Mouse (Mus musculus): Measurements from ENCODE around the gene Zfp433. TPM values are rescaled to one million over a fixed set of nuclear protein-coding genes. Genes with fewer than 3 reads are reported as not detected.
"Not testable (repeated sequence)": the region's sequence is repeated elsewhere in the genome, so short reads cannot be mapped to it uniquely, and the experiment has no call there.

The Zfp433 gene
- total RNA-seq (2021) = 10 to 100 TPM in 1 of 2 experiments, 1 to 10 TPM in 1; 8.7 to 10.5 TPM
- long read RNA-seq, experiment 1, partial matches to known transcripts = 0 of 2 reads
- long read RNA-seq, experiment 1, other reads (novel, unspliced or antisense) = 0 of 2 reads
- long read RNA-seq, experiment 2, partial matches to known transcripts = 0 of 4 reads
- long read RNA-seq, experiment 2, other reads (novel, unspliced or antisense) = 1 of 4 reads

- DNase-seq (ENCODE audit: extremely low spot score in 1 of 2, low spot score in 2 of 2); intact Hi-C loops (cut with DNase I); H3K27ac ChIP-seq; H3K4me3 ChIP-seq: not testable (repeated sequence)
Measured at GRCm38 (mm10) chr10:81704531-81705301, at the start of gene Zfp433. TSS of gene Zfp433 (plus strand) at chr10:81704825.

- TF ChIP-seq CTCF (IDR thresholded peaks at IDR 0.05) = no peak
- no peak overlapping the region for H3K4me3 ChIP-seq
- intact Hi-C loops (cut with DNase I) = no loop called here
- H3K27ac ChIP-seq = no peak overlapping the region
- peak in 1 of 2 experiments; percentile 6 for DNase-seq (ENCODE audit: extremely low spot score in 1 of 2, low spot score in 2 of 2)
Measured at GRCm38 (mm10) chr10:81655178-81655577, 49.4 kb upstream of the Zfp433 start.

- H3K4me3 ChIP-seq = no peak overlapping the region
- no peak overlapping the region for H3K27ac ChIP-seq
- no peak for TF ChIP-seq CTCF (IDR thresholded peaks at IDR 0.05)
- intact Hi-C loops (cut with DNase I) = no loop called here
- no peak for DNase-seq (ENCODE audit: extremely low spot score in 1 of 2, low spot score in 2 of 2)
Measured at GRCm38 (mm10) chr10:81656174-81656573, 48.5 kb upstream of the Zfp433 start.

GRCm38 (mm10) chr10:81687114-81687513, 17.5 kb upstream of the Zfp433 start:
- H3K27ac ChIP-seq; H3K4me3 ChIP-seq; intact Hi-C loops (cut with DNase I); DNase-seq (ENCODE audit: extremely low spot score in 1 of 2, low spot score in 2 of 2): not testable (repeated sequence)

- H3K4me3 ChIP-seq; H3K27ac ChIP-seq; DNase-seq (ENCODE audit: extremely low spot score in 1 of 2, low spot score in 2 of 2); intact Hi-C loops (cut with DNase I): not testable (repeated sequence)
Measured at GRCm38 (mm10) chr10:81770506-81771403, 66.1 kb downstream of the Zfp433 start, which contains the start of gene Gm3055. TSS of gene Gm3055 (minus strand) at chr10:81771161.

GRCm38 (mm10) chr10:81771404-81771777, 66.8 kb downstream of the Zfp433 start:
- H3K27ac ChIP-seq; DNase-seq (ENCODE audit: extremely low spot score in 1 of 2, low spot score in 2 of 2); H3K4me3 ChIP-seq; intact Hi-C loops (cut with DNase I): not testable (repeated sequence)

Other genes starting within 250 kb of the Zfp433 start
- 10 to 100 TPM; 93.4 to 94.9 TPM for gene Nfic, start 249.2 kb upstream of the Zfp433 start, total RNA-seq (2021)
- 100 to 1,000 TPM; 284 to 288 TPM for gene Celf5, start 222.1 kb upstream of the Zfp433 start, total RNA-seq (2021)
- 10 to 100 TPM; 78.3 to 80.8 TPM for gene Ncln, start 208.4 kb upstream of the Zfp433 start, total RNA-seq (2021)
- gene S1pr4, start 204.7 kb upstream of the Zfp433 start, total RNA-seq (2021) = under 1 TPM; 0.56 to 0.70 TPM
- 1 to 10 TPM; 1.3 to 2.8 TPM for gene Gna15, start 180.6 kb upstream of the Zfp433 start, total RNA-seq (2021)
- gene Gna11, start 159.6 kb upstream of the Zfp433 start, total RNA-seq (2021) = 100 to 1,000 TPM; 106 to 110 TPM
- 100 to 1,000 TPM; 637 to 727 TPM for gene Aes, start 145.3 kb upstream of the Zfp433 start, total RNA-seq (2021)
- 10 to 100 TPM; 36.2 to 40.7 TPM for gene Tle2, start 130.3 kb upstream of the Zfp433 start, total RNA-seq (2021)
- 10 to 100 TPM; 10.3 to 12.9 TPM for gene Tle6, start 103.8 kb upstream of the Zfp433 start, total RNA-seq (2021)
- 1 to 10 TPM; 2.6 to 2.9 TPM for gene BC025920, start 98.6 kb upstream of the Zfp433 start, total RNA-seq (2021)
- gene Sirt6, start 77.0 kb upstream of the Zfp433 start, total RNA-seq (2021) = 10 to 100 TPM; 26.8 to 28.6 TPM
- gene Ankrd24, start 76.3 kb upstream of the Zfp433 start, total RNA-seq (2021) = 10 to 100 TPM; 46.4 to 47.3 TPM
- 1 to 10 TPM; 4.3 to 5.0 TPM for gene Gm10778, start 55.8 kb upstream of the Zfp433 start, total RNA-seq (2021)
- gene Gm3055, start 66.3 kb downstream of the Zfp433 start, total RNA-seq (2021) = 10 to 100 TPM; 10.5 to 11.3 TPM
- gene Gm4767, start 107.4 kb downstream of the Zfp433 start, total RNA-seq (2021) = 1 to 10 TPM; 2.9 to 3.0 TPM
- 1 to 10 TPM; 3.2 to 3.7 TPM for gene Gm32687, start 159.1 kb downstream of the Zfp433 start, total RNA-seq (2021)
- gene Zfp781, start 225.7 kb downstream of the Zfp433 start, total RNA-seq (2021) = 1 to 10 TPM; 4.0 to 5.3 TPM

All from left cerebral cortex, adult 2 months (tissue).